Mouse (Mus musculus) embryonic fibroblast, embryonic 13.5 days (primary cell): Measurements from ENCODE around the gene Runx1. TPM values are rescaled to one million over a fixed set of nuclear protein-coding genes. Genes with fewer than 3 reads are reported as not detected.
A peak's percentile ranks its signal among the peaks of the same experiment; 100 is the strongest.

Source experiments
- H3K27ac ChIP-seq: 2 replicates; pipeline ENCODE4 v1.5.1; 2012; ENCODE audit warnings: low read length, control low read depth, inconsistent platforms; ENCODE audit not compliant: insufficient read depth
- H3K4me1 ChIP-seq: 2 replicates; pipeline ENCODE4 v1.6.1; 2011; ENCODE audit warnings: low read length; ENCODE audit not compliant: control insufficient read depth, insufficient read depth
- H3K4me3 ChIP-seq: 2 replicates; pipeline ENCODE4 v1.5.1; 2011; ENCODE audit warnings: mild to moderate bottlenecking, control low read depth, low read length; ENCODE audit not compliant: insufficient read depth
- CTCF ChIP-seq: IDR thresholded peaks from 2 replicates; pipeline ENCODE4 v1.5.1; 2011; ENCODE audit warnings: mild to moderate bottlenecking, control low read depth, low read length, moderate library complexity, borderline replicate concordance; ENCODE audit not compliant: insufficient read depth
- POLR2A ChIP-seq: IDR thresholded peaks from 2 replicates; pipeline ENCODE4 v1.6.1; 2011; ENCODE audit warnings: low read depth, mild to moderate bottlenecking, control low read depth, low read length, moderate library complexity
- polyA plus RNA-seq: library from polyadenylated mRNA; stranded (reverse); fragments of >200 nt; gene quantifications from 2 replicates; pipeline ENCODE4 v1.2.4, GENCODE M21; 2011; ENCODE audit warnings: low read depth; ENCODE audit not compliant: missing spikeins, insufficient read length

Gene Runx1
- polyA plus RNA-seq, 1 experiment, result 56.2 TPM

GRCm38 (mm10) chr16:92566146-92566545 is 259.8 kb downstream of the Runx1 start:
- TF ChIP-seq CTCF (no peak), POLR2A (no peak)
- H3K4me1 ChIP-seq, result no peaks in the 10 kb centered on the region; the same call in 1 of the 2 replicates
- H3K27ac ChIP-seq, result no peak overlapping the region
- no peak overlapping the region for H3K4me3 ChIP-seq

- TF ChIP-seq POLR2A, result no peak
- TF ChIP-seq CTCF, result peak; percentile 77
- H3K4me3 ChIP-seq, result no peak overlapping the region
- H3K4me1 ChIP-seq, result no peaks in the 10 kb centered on the region; the same call in 1 of the 2 replicates
- no peak overlapping the region for H3K27ac ChIP-seq
These were observed 260.2 kb downstream of the Runx1 start for GRCm38 (mm10) chr16:92565708-92566107.

- TF ChIP-seq CTCF (no peak), POLR2A (no peak)
These were observed 260.7 kb downstream of the Runx1 start for GRCm38 (mm10) chr16:92565291-92565690.

GRCm38 (mm10) chr16:92555051-92555450 is 270.9 kb downstream of the Runx1 start:
- Histone ChIP-seq H3K4me3 (no peak overlapping the region), H3K27ac (no peak overlapping the region)
- no peak for TF ChIP-seq CTCF
- TF ChIP-seq POLR2A, result no peak

More at GRCm38 (mm10) chr16:92565291-92565690, 260.7 kb downstream of the Runx1 start:
- no peak overlapping the region for H3K4me3 ChIP-seq
- no peaks in the 10 kb centered on the region; the same call in 1 of the 2 replicates for H3K4me1 ChIP-seq
- no peak overlapping the region for H3K27ac ChIP-seq

GRCm38 (mm10) chr16:92552858-92553257 is 273.1 kb downstream of the Runx1 start:
- peak overlapping the region; percentile 20 for H3K27ac ChIP-seq
- no peak for TF ChIP-seq POLR2A
- no peak for TF ChIP-seq CTCF

More at GRCm38 (mm10) chr16:92555051-92555450, 270.9 kb downstream of the Runx1 start:
- H3K4me1 ChIP-seq, result peaks cover 12% of the 10 kb centered on the region; the same call in 1 of the 2 replicates

GRCm38 (mm10) chr16:92552106-92552382 is 273.9 kb downstream of the Runx1 start:
- TF ChIP-seq CTCF (no peak), POLR2A (no peak)
- H3K27ac ChIP-seq, result no peak overlapping the region
- no peak overlapping the region for H3K4me3 ChIP-seq
- peaks cover 12% of the 10 kb centered on the region; the same call in 1 of the 2 replicates for H3K4me1 ChIP-seq

More at GRCm38 (mm10) chr16:92552858-92553257, 273.1 kb downstream of the Runx1 start:
- Histone ChIP-seq H3K4me3 (no peak overlapping the region), H3K4me1 (peaks cover 12% of the 10 kb centered on the region; the same call in 1 of the 2 replicates)
